Mouse (Mus musculus): Measurements from ENCODE around the gene Rnf166. TPM values are rescaled to one million over a fixed set of nuclear protein-coding genes. Genes with fewer than 3 reads are reported as not detected.
A peak's percentile ranks its signal among the peaks of the same experiment; 100 is the strongest.

The Rnf166 gene
- polyA plus RNA-seq, 1 experiment from 2014 or later = 31.5 TPM

DNA sequence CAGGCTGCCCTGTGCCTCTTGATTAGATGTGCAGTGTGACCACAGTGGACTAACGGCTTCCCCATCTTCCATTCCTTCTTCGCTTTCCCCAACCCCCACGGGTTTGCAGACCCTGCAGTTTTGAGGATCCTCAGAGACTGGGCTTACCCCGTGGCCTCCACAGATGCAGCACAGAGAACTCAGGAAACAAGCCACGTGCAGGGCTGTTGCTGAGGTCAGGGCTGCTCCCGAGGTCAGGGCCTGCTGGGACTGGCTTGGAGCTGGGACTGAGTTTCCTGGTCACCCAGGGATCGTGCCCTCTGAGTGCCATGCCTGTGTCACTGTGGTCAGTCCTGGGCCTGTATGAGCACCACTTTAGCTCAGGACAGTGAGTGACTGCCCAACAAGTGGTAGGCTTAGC lies 10.9 kb downstream of the Rnf166 start:
- Histone ChIP-seq H3K4me2 (replicated peaks) (no peak overlapping the region), H3K27ac (no peak overlapping the region), H3K9me3 (no peaks in the 10 kb centered on the region), H3K36me3 (peaks cover 15% of the 10 kb centered on the region), H3K4me1 (replicated peaks) (peaks cover 20% of the 10 kb centered on the region), H3K27me3 (replicated peaks) (peaks cover 19% of the 10 kb centered on the region), H3K4me3 (replicated peaks) (no peak overlapping the region), H3K9ac (no peak overlapping the region)
- WGBS = 79% methylated on average over 7 of the region's 7 CpGs
- no peak for ATAC-seq

DNA sequence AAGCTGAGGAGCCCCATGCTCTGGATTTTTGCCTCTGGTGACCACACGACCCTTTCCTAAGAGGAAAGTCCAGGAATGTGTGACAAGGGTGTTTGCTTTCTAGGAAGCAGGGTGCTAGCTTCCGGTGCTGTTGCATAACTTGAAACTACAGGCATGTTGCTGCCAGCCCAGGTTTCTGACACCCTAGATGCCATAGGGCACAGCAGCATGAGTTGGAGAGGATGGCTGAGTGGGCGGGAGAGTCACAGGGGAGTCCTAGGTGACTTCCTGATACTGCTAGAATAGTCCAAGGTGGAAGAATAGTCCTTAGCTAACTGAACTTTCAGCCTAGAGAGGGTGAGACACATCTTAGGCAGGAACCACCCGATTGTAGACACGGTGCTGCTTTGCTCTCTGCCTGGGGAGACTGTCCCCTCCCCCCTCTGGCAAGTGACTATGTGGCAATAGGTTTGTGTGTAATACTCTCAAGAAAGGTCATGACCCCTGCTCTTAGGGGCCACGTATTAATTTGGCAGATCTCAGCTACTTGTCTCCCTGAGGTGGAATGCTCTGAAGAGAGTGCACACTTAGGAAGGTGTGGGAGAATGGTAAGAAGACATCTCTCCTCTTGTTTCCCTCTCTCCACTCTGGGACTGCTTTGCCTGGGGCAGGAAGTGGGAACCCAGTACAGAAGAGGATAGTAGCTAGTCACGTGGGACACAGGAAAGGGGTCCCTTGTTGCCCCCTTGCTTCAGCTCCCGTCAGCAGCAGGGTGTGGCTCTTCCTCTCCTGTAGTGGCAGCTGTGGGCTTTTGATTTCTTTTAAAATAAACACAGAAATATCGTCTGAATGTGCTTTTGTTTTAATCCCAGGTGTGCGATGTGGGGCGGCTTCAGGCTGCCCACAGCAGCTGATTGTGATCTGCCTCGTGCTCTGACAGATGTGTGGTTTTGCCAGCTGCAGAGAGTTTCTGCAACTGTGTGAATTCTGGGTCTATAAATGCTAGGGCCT lies 11.9 kb downstream of the Rnf166 start:
- no peak for ATAC-seq
- Histone ChIP-seq H3K9ac (no peak overlapping the region), H3K36me3 (peaks cover 15% of the 10 kb centered on the region), H3K4me3 (replicated peaks) (no peak overlapping the region), H3K9me3 (no peaks in the 10 kb centered on the region), H3K4me1 (replicated peaks) (peaks cover 22% of the 10 kb centered on the region), H3K27ac (no peak overlapping the region), H3K4me2 (replicated peaks) (no peak overlapping the region), H3K27me3 (replicated peaks) (peaks cover 26% of the 10 kb centered on the region)
- WGBS = 44% methylated on average over 12 of the region's 12 CpGs

DNA sequence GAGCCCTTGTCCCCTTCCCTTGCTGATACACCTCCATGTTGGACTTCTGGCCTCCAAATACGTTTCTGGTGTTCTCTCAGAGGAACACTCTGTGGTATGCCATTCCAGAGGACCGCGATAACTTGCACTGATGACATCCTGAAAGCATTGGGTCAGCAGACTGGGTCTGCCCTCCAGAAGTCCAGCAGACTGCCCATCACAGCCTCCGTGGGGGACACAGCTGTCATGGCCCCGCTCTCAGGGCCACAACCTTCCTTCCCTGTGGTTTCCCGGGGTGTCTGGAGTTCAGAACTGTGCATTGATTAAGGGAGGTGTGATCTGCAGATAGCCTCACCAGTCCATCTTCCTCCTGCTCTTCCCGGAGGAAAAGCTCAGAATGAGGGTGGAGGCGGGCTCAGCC lies 13.4 kb downstream of the Rnf166 start:
- H3K27ac ChIP-seq = no peak overlapping the region
- no peak overlapping the region for H3K4me2 ChIP-seq (replicated peaks)
- H3K9ac ChIP-seq = no peak overlapping the region
- peaks cover 29% of the 10 kb centered on the region for H3K27me3 ChIP-seq (replicated peaks)
- peaks cover 22% of the 10 kb centered on the region for H3K4me1 ChIP-seq (replicated peaks)
- no peak overlapping the region for H3K4me3 ChIP-seq (replicated peaks)
- ATAC-seq = no peak
- H3K9me3 ChIP-seq = no peaks in the 10 kb centered on the region
- H3K36me3 ChIP-seq = peaks cover 10% of the 10 kb centered on the region
- WGBS = 70% methylated on average over 8 of the region's 8 CpGs

DNA sequence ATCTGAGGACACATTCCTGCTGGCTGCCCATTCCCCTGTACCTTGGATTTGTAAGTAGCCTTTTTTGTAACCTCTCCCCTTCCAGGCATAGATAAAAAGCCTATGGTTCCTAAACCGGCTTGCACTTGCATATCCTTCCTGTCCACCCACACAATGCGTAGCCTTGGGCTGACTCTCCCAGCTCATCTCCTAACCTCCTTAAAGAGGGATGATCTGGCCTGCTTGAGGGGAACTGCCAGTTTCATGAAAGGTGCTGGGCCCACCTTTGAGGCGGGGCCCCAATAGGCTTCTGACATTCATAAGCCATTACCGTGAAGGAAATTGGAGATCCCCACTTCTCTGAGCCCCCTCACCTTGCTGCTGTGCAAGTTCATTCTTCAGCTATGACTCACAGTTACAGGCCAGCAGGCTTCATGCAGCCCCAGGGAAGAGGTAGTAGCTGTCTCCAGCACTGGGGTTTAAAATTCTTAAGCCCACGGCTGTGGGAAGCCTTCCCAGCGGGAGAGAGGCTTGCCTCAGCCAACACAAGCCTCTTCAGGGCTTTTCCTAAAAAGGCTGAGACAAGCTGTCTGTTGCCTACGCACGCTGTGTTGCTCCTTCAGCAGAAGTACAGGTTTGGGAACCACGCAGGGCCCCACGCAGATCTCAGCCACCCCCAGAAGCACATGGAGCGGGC lies 14.3 kb downstream of the Rnf166 start:
- no peak for ATAC-seq
- Histone ChIP-seq H3K4me2 (replicated peaks) (peak overlapping the region; percentile 89; the same call in 1 of the 2 replicates), H3K4me3 (replicated peaks) (no peak overlapping the region), H3K27me3 (replicated peaks) (peaks cover 29% of the 10 kb centered on the region), H3K9me3 (no peaks in the 10 kb centered on the region), H3K27ac (no peak overlapping the region), H3K4me1 (replicated peaks) (peaks cover 22% of the 10 kb centered on the region), H3K9ac (no peak overlapping the region), H3K36me3 (peaks cover 3% of the 10 kb centered on the region; the same call in 1 of the 2 replicates)
- 66% methylated on average over 11 of the region's 11 CpGs for WGBS

DNA sequence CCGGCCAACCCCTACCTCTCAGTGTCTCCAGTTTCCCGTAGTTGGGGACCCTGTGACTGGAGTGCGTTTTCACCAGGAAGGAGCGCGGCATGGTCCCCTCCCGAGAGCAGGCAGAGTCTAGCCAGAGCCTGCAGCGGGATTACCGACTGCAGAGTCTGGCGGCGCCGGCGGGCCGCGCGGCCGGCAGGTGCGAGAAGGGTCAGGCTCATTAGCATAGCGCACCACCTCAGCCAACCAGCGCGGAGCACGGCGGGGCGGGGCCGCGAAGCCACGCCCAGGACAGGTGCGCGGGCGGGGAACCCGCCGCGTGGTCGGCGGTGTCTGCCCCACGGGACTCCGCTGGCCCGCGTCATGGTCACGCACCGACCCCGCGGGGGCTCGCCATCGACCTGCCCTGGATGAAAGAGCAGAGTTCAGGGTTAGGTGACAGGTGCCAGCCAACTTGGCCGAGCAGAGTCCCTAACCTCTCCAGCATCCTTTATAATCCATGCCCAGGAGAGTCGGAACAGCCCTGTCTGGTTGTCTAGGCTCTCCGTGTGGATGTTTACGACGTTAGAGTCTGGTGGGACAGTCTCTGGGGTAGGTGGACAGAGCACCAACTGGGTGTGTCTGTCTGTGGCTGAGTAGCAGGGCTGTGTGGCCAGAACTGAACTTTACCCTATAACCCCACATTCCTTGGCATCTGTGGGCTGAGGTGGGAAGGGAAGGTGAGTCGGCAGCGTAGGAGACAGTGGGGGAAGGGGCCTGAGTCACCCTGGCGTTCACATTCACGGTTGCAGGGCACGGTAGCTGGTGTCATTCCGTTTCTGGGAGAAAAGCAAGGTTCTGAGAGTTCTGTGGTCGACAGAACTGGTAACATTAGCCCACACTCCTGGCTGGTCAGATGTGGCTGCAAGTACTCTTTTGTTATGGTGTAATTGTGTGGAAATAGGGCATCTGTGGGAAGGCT lies 15.1 kb downstream of the Rnf166 start, which contains the start of gene Snai3:
Gene Snai3, minus strand, starts transcription at position 210 of the 949 bp plus-strand sequence.
- Histone ChIP-seq H3K27ac (no peak within 1 kb of the TSS), H3K9ac (peak within 1 kb of the TSS; percentile 42), H3K4me3 (replicated peaks) (peak within 1 kb of the TSS; percentile 39), H3K4me1 (replicated peaks) (peaks cover 22% of the 10 kb centered on the region), H3K9me3 (no peaks in the 10 kb centered on the region), H3K36me3 (peaks cover 2% of the 10 kb centered on the region; the same call in 1 of the 2 replicates), H3K4me2 (replicated peaks) (peak within 1 kb of the TSS; percentile 89), H3K27me3 (replicated peaks) (peaks cover 29% of the 10 kb centered on the region)
- 2% methylated on average over 56 of the region's 56 CpGs for WGBS
- peak; percentile 96 for ATAC-seq

DNA sequence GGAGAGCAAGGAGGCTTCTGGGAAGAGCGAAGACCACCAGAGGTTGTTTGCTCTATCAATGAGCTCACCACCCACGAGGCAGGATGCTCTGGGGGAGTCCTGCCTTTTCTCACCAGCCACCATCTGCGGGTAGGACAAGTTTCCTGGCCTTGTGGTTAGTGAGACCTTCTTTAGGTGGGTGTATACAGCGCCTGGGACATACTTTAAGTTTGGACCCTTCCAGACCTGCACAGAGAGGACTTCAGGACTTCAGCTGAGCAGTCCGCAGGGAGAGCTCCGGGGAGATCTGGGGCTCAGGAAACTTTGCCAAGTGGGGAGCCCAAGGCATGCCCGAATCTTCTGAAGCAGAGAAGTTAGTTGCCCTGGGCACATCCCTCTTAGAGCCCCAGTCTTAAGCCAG lies 15.9 kb downstream of the Rnf166 start:
- H3K4me1 ChIP-seq (replicated peaks) = peaks cover 22% of the 10 kb centered on the region
- H3K9me3 ChIP-seq = no peaks in the 10 kb centered on the region
- 22% methylated on average over 7 of the region's 7 CpGs for WGBS
- H3K9ac ChIP-seq = 0 out of 2 replicates have a peak overlapping the region, but pooled peaks have one; percentile 42
- ATAC-seq = no peak; the same call in 1 of the 2 replicates
- H3K36me3 ChIP-seq = no peaks in the 10 kb centered on the region
- H3K27ac ChIP-seq = no peak overlapping the region
- peak overlapping the region; percentile 89 for H3K4me2 ChIP-seq (replicated peaks)
- H3K27me3 ChIP-seq (replicated peaks) = peaks cover 29% of the 10 kb centered on the region
- peak overlapping the region; percentile 39 for H3K4me3 ChIP-seq (replicated peaks)

DNA sequence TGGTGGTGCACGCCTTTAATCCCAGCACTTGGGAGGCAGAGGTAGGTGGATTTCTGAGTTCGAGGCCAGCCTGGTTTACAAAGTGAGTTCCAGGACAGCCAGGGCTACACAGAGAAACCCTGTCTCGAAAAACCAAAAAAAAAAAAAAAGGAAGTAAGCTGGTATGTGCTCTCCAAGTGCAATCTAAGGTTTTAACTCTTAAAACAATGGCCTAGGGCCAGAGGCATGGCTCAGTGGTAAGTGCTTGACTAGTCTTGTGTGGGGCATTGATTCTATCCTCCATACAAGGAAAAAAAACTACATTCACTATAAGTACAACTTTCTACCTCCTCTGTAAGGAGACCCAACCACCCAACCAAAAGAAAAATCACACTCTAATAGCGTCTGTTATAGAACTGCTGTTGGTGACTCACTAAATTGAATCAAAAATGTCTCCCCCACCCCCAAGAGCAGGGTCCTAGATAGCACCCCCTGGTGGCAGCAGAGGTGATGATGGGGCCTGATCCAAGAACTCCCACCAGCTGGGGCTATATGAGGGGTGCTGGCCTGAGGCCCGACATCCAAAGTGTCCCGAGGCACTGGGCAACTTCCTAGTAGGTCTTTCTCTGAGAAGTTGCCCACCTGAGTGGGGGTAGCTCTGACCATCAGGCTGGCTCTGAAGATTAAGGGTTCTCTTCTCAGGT lies 16.5 kb downstream of the Rnf166 start:
- Histone ChIP-seq H3K9ac (no peak overlapping the region), H3K27me3 (replicated peaks) (peaks cover 29% of the 10 kb centered on the region), H3K4me2 (replicated peaks) (no peak overlapping the region), H3K9me3 (no peaks in the 10 kb centered on the region), H3K36me3 (no peaks in the 10 kb centered on the region), H3K4me3 (replicated peaks) (no peak overlapping the region), H3K4me1 (replicated peaks) (peaks cover 22% of the 10 kb centered on the region), H3K27ac (no peak overlapping the region)
- WGBS = 59% methylated on average over 6 of the region's 6 CpGs
- no peak for ATAC-seq

DNA sequence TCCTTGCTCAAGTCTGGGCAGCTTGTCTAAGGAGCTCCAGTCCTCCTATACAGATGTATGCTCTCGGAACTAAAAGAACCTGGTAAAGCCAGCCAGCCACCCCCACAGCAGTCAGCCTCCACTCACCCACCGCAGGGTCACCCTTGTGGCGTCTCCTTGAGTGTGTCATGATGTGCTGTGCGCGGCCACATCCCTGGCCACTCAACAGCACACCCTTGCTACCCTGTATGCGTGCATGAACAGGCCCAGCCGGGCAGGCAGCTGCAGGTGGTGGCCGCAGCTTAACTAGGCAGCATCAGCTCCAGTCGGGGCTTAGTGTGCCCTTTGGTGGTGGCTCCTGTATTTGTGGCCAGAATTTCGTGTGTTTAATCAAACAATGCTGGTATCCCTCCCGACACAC lies 18.7 kb downstream of the Rnf166 start:
- Histone ChIP-seq H3K9ac (no peak overlapping the region), H3K4me1 (replicated peaks) (peaks cover 22% of the 10 kb centered on the region), H3K4me2 (replicated peaks) (no peak overlapping the region), H3K9me3 (no peaks in the 10 kb centered on the region), H3K27ac (no peak overlapping the region), H3K4me3 (replicated peaks) (no peak overlapping the region), H3K27me3 (replicated peaks) (peaks cover 23% of the 10 kb centered on the region), H3K36me3 (no peaks in the 10 kb centered on the region)
- ATAC-seq = no peak
- WGBS = 73% methylated on average over 11 of the region's 11 CpGs

DNA sequence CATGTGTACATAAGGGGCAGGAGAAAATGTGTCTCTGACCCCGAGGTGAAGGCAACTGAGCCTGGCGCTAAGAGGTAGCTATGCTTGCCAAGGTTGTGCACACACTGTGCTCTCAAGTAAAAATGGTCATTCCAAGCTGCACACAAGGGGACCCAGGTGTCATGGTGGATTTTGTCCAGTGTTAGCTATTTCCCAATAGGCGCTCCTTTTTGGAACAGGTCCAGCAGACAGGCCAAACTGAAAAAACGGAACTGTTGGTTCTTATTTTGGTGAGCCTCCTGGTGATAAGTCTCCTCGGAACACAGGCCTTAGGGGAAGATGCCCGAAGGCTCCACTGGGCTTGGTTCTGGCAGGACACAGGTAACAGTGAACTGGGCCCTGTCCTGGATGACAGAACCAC lies 21.5 kb downstream of the Rnf166 start:
- no peak for ATAC-seq
- H3K4me2 ChIP-seq (replicated peaks) = no peak overlapping the region
- H3K36me3 ChIP-seq = no peaks in the 10 kb centered on the region
- no peaks in the 10 kb centered on the region for H3K4me1 ChIP-seq (replicated peaks)
- no peak overlapping the region for H3K4me3 ChIP-seq (replicated peaks)
- no peak overlapping the region for H3K9ac ChIP-seq
- H3K9me3 ChIP-seq = no peaks in the 10 kb centered on the region
- WGBS = 79% methylated on average over 6 of the region's 6 CpGs
- no peak overlapping the region for H3K27ac ChIP-seq
- peaks cover 5% of the 10 kb centered on the region; the same call in 1 of the 2 replicates for H3K27me3 ChIP-seq (replicated peaks)

DNA sequence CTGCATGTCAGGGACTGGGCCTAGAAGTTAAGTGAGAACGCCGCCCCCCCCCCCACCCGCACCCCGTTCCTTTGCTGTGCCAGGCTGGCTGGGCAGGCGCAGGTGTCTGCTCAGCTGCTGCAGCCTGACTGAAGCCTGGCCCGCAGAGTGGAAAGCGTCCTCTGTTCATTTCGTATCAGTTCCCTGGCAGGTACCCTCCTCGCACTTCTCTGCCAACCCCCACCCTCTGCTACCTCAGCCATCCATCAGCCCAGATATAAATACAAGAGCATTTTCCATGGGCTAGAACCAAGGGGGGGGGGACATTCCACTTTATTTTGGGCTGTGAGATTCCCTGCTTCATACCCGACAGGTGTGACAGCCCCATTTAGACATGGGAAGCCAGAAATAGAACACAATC lies 23.7 kb downstream of the Rnf166 start:
- Histone ChIP-seq H3K36me3 (no peaks in the 10 kb centered on the region), H3K9ac (no peak overlapping the region), H3K27ac (no peak overlapping the region), H3K4me1 (replicated peaks) (no peaks in the 10 kb centered on the region), H3K9me3 (no peaks in the 10 kb centered on the region), H3K27me3 (replicated peaks) (no peaks in the 10 kb centered on the region), H3K4me2 (replicated peaks) (no peak overlapping the region), H3K4me3 (replicated peaks) (no peak overlapping the region)
- 82% methylated on average over 9 of the region's 10 CpGs for WGBS
- no peak for ATAC-seq

DNA sequence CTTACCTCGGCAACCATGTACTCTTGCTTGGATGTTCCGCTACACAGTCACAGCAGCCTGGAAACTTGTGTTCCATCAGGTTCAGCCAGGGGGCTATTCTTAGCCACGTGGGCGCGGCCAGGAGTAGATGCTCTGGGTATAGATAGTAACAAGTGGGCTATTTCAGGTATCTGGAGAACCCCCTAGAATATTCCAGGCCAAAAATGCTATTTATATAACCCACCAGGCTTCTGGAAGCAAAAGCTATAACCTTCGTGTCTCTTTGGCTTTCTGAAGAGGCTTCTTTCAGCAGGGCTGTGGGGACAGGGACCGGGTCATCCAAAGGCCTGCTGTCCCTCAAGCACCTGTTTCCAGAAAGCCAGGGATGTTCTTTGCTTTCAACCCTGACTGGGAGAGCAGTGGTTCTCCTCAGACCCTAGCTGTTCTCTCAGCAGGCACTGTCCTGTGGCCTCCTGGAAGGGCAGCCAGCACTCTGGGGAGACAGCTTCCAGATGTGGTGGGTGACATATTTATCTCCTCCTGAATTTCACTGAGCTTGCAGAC lies 24.6 kb downstream of the Rnf166 start:
- Histone ChIP-seq H3K4me1 (replicated peaks) (no peaks in the 10 kb centered on the region), H3K36me3 (no peaks in the 10 kb centered on the region), H3K9me3 (no peaks in the 10 kb centered on the region), H3K27ac (no peak overlapping the region), H3K4me2 (replicated peaks) (no peak overlapping the region), H3K4me3 (replicated peaks) (no peak overlapping the region), H3K27me3 (replicated peaks) (no peaks in the 10 kb centered on the region), H3K9ac (no peak overlapping the region)
- 56% methylated on average over 7 of the region's 7 CpGs for WGBS
- 0 out of 2 replicates have a peak, but pooled peaks have one; percentile 50 for ATAC-seq

Measured in intestine, embryonic 15.5 days (tissue).